Mouse (Mus musculus) urinary bladder, postnatal 14 days (tissue): ENCODE data around the gene E2f4.

Source experiments
- DNase-seq: peaks from one replicate; pipeline ENCODE4 v3.0.0; 2021; ENCODE audit warnings: low spot score

The E2f4 gene

DNA sequence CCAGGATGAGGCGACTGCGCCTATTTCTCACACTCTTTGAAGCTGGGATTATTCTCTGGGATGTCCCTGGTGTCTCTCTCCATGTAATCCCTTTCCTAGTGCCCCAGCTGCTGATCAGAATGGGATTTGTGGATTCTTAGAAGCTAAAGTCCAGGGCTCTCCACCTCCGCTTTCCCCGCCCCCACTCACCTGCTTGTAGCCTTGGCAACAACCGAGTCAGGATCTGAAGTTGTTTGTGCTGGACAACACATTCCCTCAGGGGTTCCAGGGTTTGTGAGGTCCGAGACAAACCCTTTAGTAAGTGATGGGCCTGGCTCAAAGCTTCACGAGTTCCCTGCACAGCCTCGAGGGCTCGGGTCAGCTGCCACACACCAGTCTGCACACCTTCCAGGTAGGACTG is 2.7 kb upstream of the E2f4 start:
- DNase-seq, result no peak

DNA sequence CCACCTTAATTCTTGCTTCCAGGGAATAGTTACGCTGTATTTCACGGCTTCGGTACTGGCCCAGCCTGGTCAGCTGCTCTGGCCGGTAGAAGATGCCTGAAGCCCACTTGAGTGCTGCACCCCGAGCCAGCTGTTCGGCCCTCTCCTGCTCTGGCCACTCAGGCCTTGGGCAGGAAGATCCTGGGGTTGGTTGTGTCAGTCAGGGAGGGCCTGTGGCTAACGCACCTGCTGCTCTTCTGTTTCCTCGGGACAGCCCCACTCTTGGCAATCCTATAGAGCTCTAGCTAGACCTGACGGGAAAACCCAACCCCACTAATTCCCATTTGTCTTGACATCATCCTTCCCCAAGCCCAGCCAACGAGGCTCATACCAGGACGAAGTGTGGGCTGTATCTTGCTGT is 2.2 kb upstream of the E2f4 start:
- no peak for DNase-seq

DNA sequence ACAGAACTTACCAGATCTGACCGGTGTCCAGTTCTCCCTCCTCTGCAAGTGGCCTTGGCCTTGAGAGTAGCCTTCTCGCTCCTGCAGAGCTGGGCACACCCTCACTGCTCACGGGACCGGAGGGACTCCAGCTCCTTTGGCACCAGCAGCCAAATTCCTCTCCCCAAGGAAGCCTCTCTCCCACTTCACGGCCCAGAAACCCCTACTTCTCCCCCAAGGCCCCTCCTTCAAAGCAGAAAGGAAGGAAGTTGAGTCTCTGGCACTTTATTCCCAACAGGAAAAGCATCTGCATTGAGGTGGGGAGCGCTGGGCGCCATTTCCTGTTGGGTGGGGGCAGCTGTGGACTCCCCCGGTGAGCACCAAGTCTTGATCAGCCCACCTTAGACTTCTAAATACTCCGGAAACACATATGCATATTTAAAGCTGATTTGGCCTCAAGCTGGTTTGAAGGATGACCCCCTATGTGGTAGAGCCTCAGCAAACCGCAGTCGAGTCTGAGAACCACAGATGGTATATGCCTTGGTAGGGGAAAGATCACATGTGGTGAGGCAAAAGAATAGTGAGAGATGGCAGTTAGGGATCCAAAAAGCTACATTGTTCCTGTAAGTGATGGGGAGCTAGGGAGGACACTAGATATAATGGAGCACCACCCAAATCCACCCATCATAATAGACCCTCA is 1.4 kb upstream of the E2f4 start, which contains the start of gene Exoc3l:
Gene Exoc3l, minus strand, starts transcription at position 207 of the 679 bp plus-strand sequence.
- DNase-seq, result no peak

GRCm38 (mm10) chr8:105298351-105299252 is 1.1 kb downstream of the E2f4 start:
- no peak for DNase-seq

DNA sequence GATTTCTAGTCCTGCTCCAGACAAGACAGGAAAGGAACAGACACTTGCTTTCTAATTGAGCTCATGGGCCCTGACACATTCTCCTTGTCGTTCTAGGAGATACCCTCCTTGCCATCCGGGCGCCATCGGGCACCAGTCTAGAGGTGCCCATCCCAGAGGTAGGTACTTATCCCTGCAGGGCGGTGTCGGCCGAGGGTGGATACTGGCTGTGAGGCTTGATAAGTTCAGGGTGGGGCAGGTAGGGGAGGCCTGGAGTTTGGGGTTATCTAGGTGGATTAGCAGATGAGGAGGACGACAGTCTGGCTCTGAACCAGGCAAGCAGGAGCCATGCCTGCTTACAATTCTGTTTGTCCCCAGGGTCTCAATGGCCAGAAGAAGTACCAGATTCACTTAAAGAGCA is 2.5 kb downstream of the E2f4 start:
- DNase-seq, result no peak

DNA sequence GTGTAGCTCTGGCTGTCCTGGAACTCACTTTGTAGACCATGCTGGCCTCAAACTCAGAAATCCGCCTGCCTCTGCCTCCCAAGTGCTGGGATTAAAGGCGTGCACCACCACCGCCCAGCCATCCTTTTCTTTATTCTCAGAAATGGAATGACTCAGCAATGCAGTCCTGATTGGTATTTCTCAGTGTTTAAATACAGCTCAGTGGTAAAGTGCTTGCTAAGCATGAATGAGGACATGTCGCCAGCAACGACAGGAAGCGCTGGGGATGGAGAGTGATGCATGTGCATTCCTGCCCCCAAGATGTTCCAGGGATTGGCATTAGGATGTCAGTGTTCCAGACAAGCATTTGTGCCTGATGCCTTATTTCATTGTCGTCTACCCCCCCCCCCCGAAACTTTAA is 5.9 kb downstream of the E2f4 start:
- DNase-seq, result no peak

DNA sequence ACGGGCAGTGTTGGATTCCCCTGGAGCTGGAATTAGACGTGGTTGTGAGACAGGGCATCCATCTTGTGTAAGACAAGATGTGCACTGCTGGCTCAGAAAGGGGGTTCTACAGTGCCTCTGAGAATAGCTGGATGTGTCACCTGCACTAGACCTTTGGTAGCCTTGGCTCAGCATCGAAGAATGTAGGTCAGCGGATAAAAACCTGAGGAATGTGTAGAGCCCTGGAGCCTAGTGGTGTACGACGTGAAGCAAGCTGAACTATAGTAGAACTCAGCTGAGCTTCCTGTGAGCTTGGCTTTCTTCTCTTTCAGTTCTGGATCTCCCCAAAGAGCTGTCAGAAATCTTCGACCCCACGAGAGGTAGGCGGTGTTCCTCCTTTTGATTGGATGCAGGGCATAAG is 6.4 kb downstream of the E2f4 start:
- no peak for DNase-seq

DNA sequence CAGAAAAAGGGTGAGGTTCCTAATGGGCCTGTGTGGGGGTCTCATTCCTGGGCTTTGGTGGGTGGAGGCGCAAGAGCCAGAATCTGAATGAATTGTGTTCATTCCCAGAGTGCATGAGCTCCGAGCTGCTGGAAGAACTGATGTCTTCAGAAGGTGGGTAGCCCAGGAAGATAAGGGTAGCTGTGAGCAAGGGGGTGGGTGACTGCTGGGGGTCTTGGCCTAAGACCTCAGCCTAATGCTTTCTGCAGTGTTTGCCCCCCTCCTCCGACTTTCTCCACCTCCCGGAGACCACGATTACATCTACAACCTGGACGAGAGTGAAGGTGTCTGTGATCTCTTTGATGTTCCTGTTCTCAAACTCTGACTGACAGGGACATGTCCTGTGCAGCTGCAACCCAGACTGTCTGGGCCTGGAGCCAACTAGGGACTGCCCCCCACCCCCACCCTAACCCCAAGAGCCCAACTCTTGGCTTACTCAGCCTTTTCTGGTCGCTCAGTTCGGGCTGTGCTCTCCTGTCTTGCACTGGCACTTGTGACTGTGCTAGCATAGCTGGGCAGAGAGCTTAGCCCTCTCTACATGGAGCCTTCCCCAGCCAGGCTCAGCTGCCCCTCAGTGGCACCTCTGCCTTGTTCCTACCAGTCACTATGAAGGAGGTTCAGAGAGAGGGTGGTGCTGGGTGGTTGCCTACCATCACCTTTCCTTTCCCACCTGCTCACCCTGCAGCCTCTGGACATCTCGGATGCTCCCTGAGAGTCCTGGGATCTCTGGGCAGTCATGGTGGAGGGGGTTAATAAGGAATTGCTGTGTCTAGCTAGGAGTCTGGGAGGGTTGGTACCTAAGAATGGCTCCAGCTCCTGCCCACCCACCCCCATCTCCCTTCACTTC is 7.1 kb downstream of the E2f4 start:
- no peak for DNase-seq

GRCm38 (mm10) chr8:105305211-105306145 is 8.0 kb downstream of the E2f4 start, which contains the start of gene Elmo3:
Gene Elmo3 (plus strand): TSS chr8:105305601.
- peak; percentile 90 for DNase-seq

DNA sequence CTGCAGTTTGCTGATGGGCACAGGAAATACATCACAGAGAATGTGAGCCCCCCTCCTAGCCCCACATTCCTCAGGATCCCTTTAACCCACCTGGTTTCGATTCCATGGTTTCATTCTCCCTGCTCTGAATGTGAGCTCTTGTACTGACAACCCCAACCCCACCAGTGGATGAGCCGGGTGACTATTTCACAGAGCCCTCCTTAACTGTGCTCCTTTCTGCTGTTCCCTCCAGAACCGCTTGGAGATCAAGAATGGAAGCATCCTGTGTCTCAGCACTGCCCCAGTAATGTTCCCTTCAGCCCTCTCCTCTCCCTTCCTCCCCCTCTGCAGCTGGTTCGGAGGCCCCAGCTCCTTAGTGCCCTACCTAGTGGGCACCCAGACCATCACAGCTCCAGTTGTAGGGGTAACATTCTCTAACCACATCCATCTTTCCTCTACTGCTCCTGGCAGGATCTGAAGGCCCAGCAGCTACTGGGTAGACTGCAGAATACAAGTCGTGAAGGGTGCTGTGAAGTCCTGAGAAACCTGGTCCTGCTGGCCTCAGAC is 8.8 kb downstream of the E2f4 start:
- no peak for DNase-seq

GRCm38 (mm10) chr8:105307670-105308069 is 10.2 kb downstream of the E2f4 start:
- DNase-seq, result no peak

DNA sequence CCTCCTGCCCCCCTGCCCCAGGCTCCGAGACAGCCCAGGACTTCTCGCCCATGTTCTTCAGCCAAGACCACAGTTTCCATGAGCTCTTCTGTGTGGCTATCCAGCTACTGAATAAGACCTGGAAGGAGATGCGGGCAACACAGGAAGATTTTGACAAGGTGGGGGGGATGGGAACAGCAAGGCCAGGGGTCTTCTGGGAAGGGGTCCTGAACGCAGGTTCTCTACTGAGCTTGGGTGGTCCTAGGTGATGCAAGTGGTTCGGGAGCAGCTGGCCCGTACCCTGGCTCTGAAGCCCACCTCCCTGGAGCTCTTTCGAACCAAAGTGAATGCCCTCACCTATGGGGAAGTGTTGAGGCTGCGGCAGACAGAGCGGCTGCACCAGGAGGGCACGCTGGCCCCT is 11.0 kb downstream of the E2f4 start:
- no peak for DNase-seq

GRCm38 (mm10) chr8:105309142-105309847 is 11.8 kb downstream of the E2f4 start:
- no peak for DNase-seq

DNA sequence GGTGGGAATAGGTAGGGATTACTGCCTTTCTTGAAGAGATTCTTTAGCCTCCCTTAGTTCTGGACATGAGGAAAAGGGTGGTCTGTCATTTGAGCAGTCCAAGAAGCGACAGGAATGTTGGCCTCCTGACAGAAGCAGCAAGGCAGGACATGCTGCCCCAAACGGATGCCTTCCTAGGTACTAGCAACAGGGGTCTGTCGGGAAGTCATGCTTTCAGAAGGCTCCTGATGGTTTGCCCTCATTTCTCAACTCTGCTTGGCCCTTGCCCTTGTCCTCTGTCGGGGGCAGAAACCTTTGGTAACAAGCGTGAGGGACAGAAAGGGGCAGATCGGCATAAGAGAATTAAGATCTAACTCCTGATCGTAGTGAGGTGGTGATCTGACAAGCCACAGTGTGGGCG is 12.7 kb downstream of the E2f4 start:
- no peak for DNase-seq

DNA sequence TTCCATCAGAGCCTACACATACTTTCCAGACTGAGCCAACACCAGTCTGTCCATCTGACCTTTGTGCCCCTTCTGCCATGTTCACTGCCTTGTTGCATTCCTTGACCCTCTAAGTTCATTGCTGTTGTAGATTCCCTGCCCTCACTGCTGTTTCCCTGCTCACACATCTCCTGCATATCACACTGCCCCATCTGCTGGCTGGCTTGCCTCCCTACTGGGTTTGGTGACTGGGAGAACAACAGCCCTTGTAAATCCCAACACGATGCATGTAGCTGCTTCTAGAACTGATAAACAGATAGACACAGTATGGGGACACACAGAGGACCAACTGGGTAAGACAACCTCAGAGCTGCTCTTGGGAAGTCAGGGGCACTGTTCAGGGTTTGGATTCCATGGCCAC is 14.3 kb downstream of the E2f4 start:
- DNase-seq, result no peak

GRCm38 (mm10) chr8:105312891-105313481 is 15.5 kb downstream of the E2f4 start:
- DNase-seq, result no peak

DNA sequence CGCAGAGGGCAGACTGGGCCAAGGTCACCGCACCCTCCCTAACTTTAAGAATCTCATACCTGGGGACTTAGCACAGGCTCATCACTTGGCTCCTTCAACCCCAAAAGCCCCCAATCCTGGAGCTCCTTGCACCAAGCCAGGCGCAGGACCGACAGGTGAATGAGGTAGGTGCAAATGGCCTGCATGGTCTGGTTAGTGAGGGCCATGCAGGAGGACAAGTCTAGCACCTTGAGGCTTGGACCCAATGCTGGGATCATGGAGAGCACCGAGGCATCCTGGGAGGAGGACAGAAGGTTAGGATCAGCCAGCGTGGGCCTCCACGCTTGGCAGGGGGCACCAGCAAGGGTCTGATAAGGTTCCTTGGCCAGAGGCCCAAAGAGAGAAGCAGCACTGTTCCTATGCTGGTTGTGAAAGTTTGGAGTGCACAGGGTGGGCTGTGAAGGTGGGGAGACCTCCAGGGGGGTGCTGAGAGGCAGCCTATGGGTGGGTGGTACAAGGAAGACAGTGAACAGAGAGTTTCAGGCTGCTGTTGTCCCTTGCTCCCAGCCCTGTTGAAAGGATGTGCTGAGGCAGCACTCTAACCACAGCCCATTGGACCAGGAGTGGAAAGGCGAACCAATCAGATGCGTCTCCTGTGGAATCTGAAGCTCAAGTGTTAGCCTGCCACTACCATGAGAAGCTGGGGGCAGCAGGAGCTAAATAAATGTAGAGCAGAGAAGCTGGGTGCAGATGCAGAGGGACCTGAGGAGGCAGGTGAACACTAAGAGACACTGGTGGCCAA is 16.3 kb downstream of the E2f4 start:
- no peak for DNase-seq

- DNase-seq, result no peak
Measured at GRCm38 (mm10) chr8:105315073-105315769, 17.8 kb downstream of the E2f4 start.
